Mouse (Mus musculus) embryonic facial prominence, embryonic 11.5 days (tissue): Measurements from ENCODE around the gene Map1s. TPM values are rescaled to one million over a fixed set of nuclear protein-coding genes. Genes with fewer than 3 reads are reported as not detected.

Experiments used
- ATAC-seq: fragments of 200-750 bp; cut with Nextera tagmentation; replicated peaks from 2 replicates; pipeline ENCODE4 v1.8.0; 2017; ENCODE audit warnings: low read depth; ENCODE audit not compliant: insufficient number of reproducible peaks, low FRiP score, low TSS enrichment
- DNase-seq: peaks from one replicate; pipeline ENCODE4 v3.0.0-alpha.2; 2015; ENCODE audit warnings: low spot score
- H3K27ac ChIP-seq: fragments of 300-500 bp; sonication (generic); replicated peaks from 2 replicates; pipeline ENCODE4 v1.5.1; 2014; ENCODE audit warnings: mild to moderate bottlenecking, low read depth, low read length, control low read depth
- H3K27me3 ChIP-seq: fragments of 300-500 bp; sonication (generic); 2 replicates; pipeline ENCODE4 v1.6.1; 2014; ENCODE audit warnings: mild to moderate bottlenecking, low read length, moderate library complexity, mixed read lengths; ENCODE audit not compliant: control insufficient read depth, insufficient read depth
- H3K36me3 ChIP-seq: fragments of 300-500 bp; sonication (generic); replicated peaks from 2 replicates; pipeline ENCODE4 v1.6.1; 2014; ENCODE audit warnings: low read depth, mild to moderate bottlenecking, low read length, moderate library complexity, mixed read lengths; ENCODE audit not compliant: control insufficient read depth, insufficient read depth
- H3K4me1 ChIP-seq: fragments of 300-500 bp; sonication (generic); 2 replicates; pipeline ENCODE4 v1.6.1; 2014; ENCODE audit warnings: low read length, mixed read lengths; ENCODE audit not compliant: control insufficient read depth, insufficient read depth
- H3K4me2 ChIP-seq: fragments of 300-500 bp; sonication (generic); 2 replicates; pipeline ENCODE4 v1.6.1; 2014; ENCODE audit warnings: low read depth, mild to moderate bottlenecking, control low read depth, low read length, moderate library complexity
- H3K4me3 ChIP-seq: fragments of 300-500 bp; sonication (generic); 2 replicates; pipeline ENCODE4 v1.5.1; 2014; ENCODE audit warnings: low read depth, low read length, control low read depth
- H3K9ac ChIP-seq: fragments of 300-500 bp; sonication (generic); replicated peaks from 2 replicates; pipeline ENCODE4 v1.6.1; 2014; ENCODE audit warnings: mild to moderate bottlenecking, control low read depth, low read length
- H3K9me3 ChIP-seq: fragments of 300-500 bp; sonication (generic); replicated peaks from 2 replicates; pipeline ENCODE4 v1.6.1; 2016; ENCODE audit warnings: mild to moderate bottlenecking, low read length, inconsistent platforms, mixed read lengths; ENCODE audit not compliant: control insufficient read depth
- WGBS: fragments of 180-500 bp; shearing (Covaris S2); extraction: QIAGEN DNeasy Blood & Tissue Kit; methylation state at CpG from one replicate; pipeline ENCODE4 v1.1.7; 2014; 5-methylcytosine and 5-hydroxymethylcytosine counted together
- polyA plus RNA-seq: library from polyadenylated mRNA; unstranded; fragments of >200 nt; fragmentation: Nextera tagmentation; extraction: Ambion mirVana; gene quantifications from 2 replicates; pipeline ENCODE4 v1.2.1, GENCODE M21; 2014

Gene Map1s
- polyA plus RNA-seq, 1 experiment from 2014 or later, result 24.9 TPM

- Histone ChIP-seq H3K27me3 (no peaks in the 10 kb centered on the region), H3K9ac (no peak overlapping the region), H3K27ac (no peak overlapping the region), H3K9me3 (no peaks in the 10 kb centered on the region), H3K4me3 (no peak overlapping the region), H3K4me2 (no peak overlapping the region), H3K36me3 (no peaks in the 10 kb centered on the region), H3K4me1 (peaks cover 4% of the 10 kb centered on the region; the same call in 1 of the 2 replicates)
- WGBS, result 87% methylated on average over 5 of the region's 5 CpGs
- DNase-seq (no peak), ATAC-seq (no peak)
These were observed 34.4 kb upstream of the Map1s start for GRCm38 (mm10) chr8:70871195-70871807.

GRCm38 (mm10) chr8:70872643-70873363 is 32.9 kb upstream of the Map1s start:
- 6% methylated on average over 31 of the region's 31 CpGs for WGBS
- no peaks in the 10 kb centered on the region for H3K27me3 ChIP-seq
- no peaks in the 10 kb centered on the region for H3K9me3 ChIP-seq

GRCm38 (mm10) chr8:70873364-70873985 is 32.3 kb upstream of the Map1s start, which contains the start of gene Ccdc124:
TSS of gene Ccdc124 (minus strand) at chr8:70873935.
- 2% methylated on average over 46 of the region's 46 CpGs for WGBS
- no peaks in the 10 kb centered on the region for H3K36me3 ChIP-seq
- peaks cover 4% of the 10 kb centered on the region; the same call in 1 of the 2 replicates for H3K4me1 ChIP-seq
- no peaks in the 10 kb centered on the region for H3K27me3 ChIP-seq
- H3K9me3 ChIP-seq, result no peaks in the 10 kb centered on the region
- peak; percentile 86 for ATAC-seq
- H3K4me3 ChIP-seq, result peak within 1 kb of the TSS; percentile 86
- peak within 1 kb of the TSS; percentile 82 for H3K9ac ChIP-seq
- H3K27ac ChIP-seq, result peak within 1 kb of the TSS; percentile 70
- DNase-seq, result peak; percentile 95
- H3K4me2 ChIP-seq, result peak within 1 kb of the TSS; percentile 84

More at GRCm38 (mm10) chr8:70872643-70873363, 32.9 kb upstream of the Map1s start:
- ATAC-seq (no peak), DNase-seq (no peak)
- peak overlapping the region; percentile 70 for H3K27ac ChIP-seq
- peak overlapping the region; percentile 84 for H3K4me2 ChIP-seq
- H3K36me3 ChIP-seq, result no peaks in the 10 kb centered on the region
- peak overlapping the region; percentile 86 for H3K4me3 ChIP-seq
- H3K9ac ChIP-seq, result peak overlapping the region; percentile 82
- peaks cover 4% of the 10 kb centered on the region; the same call in 1 of the 2 replicates for H3K4me1 ChIP-seq

- Histone ChIP-seq H3K9me3 (no peaks in the 10 kb centered on the region), H3K9ac (no peak overlapping the region), H3K4me1 (no peaks in the 10 kb centered on the region; the same call in 1 of the 2 replicates), H3K4me2 (no peak overlapping the region), H3K27ac (no peak overlapping the region), H3K36me3 (no peaks in the 10 kb centered on the region), H3K4me3 (no peak overlapping the region), H3K27me3 (no peaks in the 10 kb centered on the region)
- ATAC-seq (no peak), DNase-seq (no peak)
- 92% methylated on average over 13 of the region's 13 CpGs for WGBS
These were observed 31.3 kb upstream of the Map1s start for GRCm38 (mm10) chr8:70874441-70874840.

GRCm38 (mm10) chr8:70876382-70876781 is 29.4 kb upstream of the Map1s start:
- no peaks in the 10 kb centered on the region for H3K27me3 ChIP-seq
- no peak overlapping the region for H3K4me2 ChIP-seq
- H3K27ac ChIP-seq, result no peak overlapping the region
- H3K9me3 ChIP-seq, result no peaks in the 10 kb centered on the region
- H3K4me1 ChIP-seq, result no peaks in the 10 kb centered on the region
- no peak for DNase-seq
- ATAC-seq, result no peak
- 70% methylated on average over 4 of the region's 4 CpGs for WGBS
- no peak overlapping the region for H3K9ac ChIP-seq
- no peaks in the 10 kb centered on the region for H3K36me3 ChIP-seq
- no peak overlapping the region for H3K4me3 ChIP-seq

- 39% methylated on average over 2 of the region's 2 CpGs for WGBS
- ATAC-seq (no peak), DNase-seq (no peak)
- Histone ChIP-seq H3K4me2 (no peak overlapping the region), H3K4me3 (no peak overlapping the region), H3K4me1 (no peaks in the 10 kb centered on the region), H3K27me3 (no peaks in the 10 kb centered on the region), H3K36me3 (no peaks in the 10 kb centered on the region), H3K9me3 (no peaks in the 10 kb centered on the region), H3K27ac (no peak overlapping the region), H3K9ac (no peak overlapping the region)
These were observed 27.6 kb upstream of the Map1s start for GRCm38 (mm10) chr8:70878178-70878577.

- Histone ChIP-seq H3K4me2 (no peak overlapping the region), H3K36me3 (no peaks in the 10 kb centered on the region), H3K9me3 (no peaks in the 10 kb centered on the region), H3K27ac (no peak overlapping the region), H3K4me3 (no peak overlapping the region), H3K27me3 (no peaks in the 10 kb centered on the region), H3K4me1 (no peaks in the 10 kb centered on the region), H3K9ac (no peak overlapping the region)
- DNase-seq, result no peak
- ATAC-seq, result no peak
- 56% methylated on average over 4 of the region's 4 CpGs for WGBS
These were observed 26.2 kb upstream of the Map1s start for GRCm38 (mm10) chr8:70879500-70879899.

- no peaks in the 10 kb centered on the region for H3K27me3 ChIP-seq
- no peak overlapping the region for H3K9ac ChIP-seq
- H3K27ac ChIP-seq, result no peak overlapping the region
- H3K36me3 ChIP-seq, result no peaks in the 10 kb centered on the region
- no peak overlapping the region for H3K4me2 ChIP-seq
- no peak overlapping the region for H3K4me3 ChIP-seq
- no peaks in the 10 kb centered on the region for H3K9me3 ChIP-seq
- DNase-seq (no peak), ATAC-seq (no peak)
- H3K4me1 ChIP-seq, result no peaks in the 10 kb centered on the region
- 6% methylated on average over 4 of the region's 4 CpGs for WGBS
These were observed 25.6 kb upstream of the Map1s start for GRCm38 (mm10) chr8:70880126-70880525.
